Mouse (Mus musculus): ENCODE results near the gene Lama1. TPM values are rescaled to one million over a fixed set of nuclear protein-coding genes. Genes with fewer than 3 reads are reported as not detected.
"Not testable (repeated sequence)": the region's sequence is repeated elsewhere in the genome, so short reads cannot be mapped to it uniquely, and the experiment has no call there.

Gene Lama1
- total RNA-seq, 2 experiments from 2014 or later: 3.1 TPM

- DNase-seq (ENCODE audit: extremely low spot score in 1 of 2, low spot score in 1 of 2): no peak
These were observed 15.9 kb downstream of the Lama1 start for GRCm38 (mm10) chr17:67712929-67713328.

DNA sequence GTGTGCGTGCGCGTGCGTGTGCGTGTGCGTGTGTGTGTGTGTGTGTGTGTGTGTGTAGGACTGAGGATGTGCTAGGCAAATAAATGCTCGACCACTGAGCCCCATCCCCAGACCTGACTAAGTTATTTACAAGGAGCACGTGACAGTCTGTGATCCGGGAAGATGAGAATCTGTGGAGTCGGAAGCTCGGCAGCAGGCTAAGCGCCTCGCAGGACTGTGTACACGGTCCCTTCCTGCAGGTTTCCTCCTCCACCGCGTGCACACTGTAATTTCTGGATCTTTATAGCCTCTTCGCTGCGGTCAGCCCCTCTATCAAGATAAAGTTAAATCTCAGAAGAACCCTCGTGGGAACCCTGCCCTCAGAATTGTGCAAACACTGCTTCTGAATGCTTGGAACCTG lies 18.4 kb downstream of the Lama1 start:
- DNase-seq (ENCODE audit: extremely low spot score in 1 of 2, low spot score in 1 of 2): no peak

DNA sequence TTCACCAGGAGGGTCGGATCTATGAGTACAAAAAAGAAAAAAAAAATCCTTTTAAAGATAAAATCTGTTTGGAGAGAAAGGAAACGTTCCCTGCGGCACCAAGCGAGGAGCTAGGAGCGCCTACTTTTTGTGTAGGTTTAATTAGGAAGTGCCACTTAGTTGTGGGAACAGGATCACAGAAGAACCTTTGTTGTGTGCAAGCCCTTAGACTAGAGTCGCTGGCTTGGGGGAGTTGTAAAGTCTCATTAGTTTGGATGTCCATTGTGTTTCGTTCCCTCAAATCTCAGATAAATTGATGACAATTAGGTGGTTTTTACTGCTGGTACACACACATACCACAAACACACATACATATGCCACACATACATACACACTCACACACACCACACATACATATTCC lies 25.0 kb downstream of the Lama1 start:
- no peak for DNase-seq (ENCODE audit: extremely low spot score in 1 of 2, low spot score in 1 of 2)

GRCm38 (mm10) chr17:67722578-67722977 lies 25.5 kb downstream of the Lama1 start:
- DNase-seq (ENCODE audit: extremely low spot score in 1 of 2, low spot score in 1 of 2): no peak

GRCm38 (mm10) chr17:67723175-67724067 lies 26.4 kb downstream of the Lama1 start:
- DNase-seq (ENCODE audit: extremely low spot score in 1 of 2, low spot score in 1 of 2): no peak

GRCm38 (mm10) chr17:67726601-67727000 lies 29.5 kb downstream of the Lama1 start:
- no peak for DNase-seq (ENCODE audit: extremely low spot score in 1 of 2, low spot score in 1 of 2)

DNA sequence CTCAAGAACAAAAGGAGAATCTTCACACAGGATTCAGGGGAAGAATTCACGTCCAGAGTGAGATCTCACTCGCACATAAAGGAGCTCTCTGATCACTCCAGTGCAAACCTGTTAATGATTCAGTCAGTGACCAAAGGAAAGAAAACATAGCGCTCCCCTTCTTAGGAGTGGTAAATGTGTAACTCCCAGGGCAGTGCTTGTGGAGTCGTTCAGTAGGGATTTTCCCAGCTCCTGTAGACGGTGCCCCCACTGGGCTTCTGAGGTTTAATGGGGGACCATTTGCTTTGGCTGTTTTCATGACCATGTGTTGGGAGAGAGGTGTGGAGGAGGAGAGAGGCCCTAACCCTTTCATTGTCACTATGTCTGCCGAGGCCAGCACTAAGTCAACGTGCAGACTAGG lies 31.7 kb downstream of the Lama1 start:
- no peak for DNase-seq (ENCODE audit: extremely low spot score in 1 of 2, low spot score in 1 of 2)

DNA sequence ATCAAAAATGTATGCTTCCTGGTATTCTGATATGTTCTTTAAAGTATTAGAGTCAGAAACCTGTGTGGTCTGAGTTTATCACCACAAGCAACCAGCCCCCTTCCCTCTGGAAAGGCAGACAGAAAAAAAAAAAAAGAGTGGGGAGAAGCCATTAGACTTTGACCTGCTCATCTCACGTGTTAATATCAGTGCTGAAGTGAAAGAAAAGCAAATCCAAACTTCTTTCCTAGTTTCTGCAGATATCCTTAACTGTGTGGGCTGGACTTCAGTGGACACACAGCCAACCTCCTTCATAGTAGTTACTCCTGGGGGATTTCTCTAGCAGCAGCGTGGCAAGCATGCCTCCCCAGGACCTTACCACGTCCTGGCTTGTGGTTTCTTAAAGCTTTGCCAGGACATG lies 34.0 kb downstream of the Lama1 start:
- DNase-seq (ENCODE audit: extremely low spot score in 1 of 2, low spot score in 1 of 2): no peak

- DNase-seq (ENCODE audit: extremely low spot score in 1 of 2, low spot score in 1 of 2): no peak
These were observed 34.9 kb downstream of the Lama1 start for GRCm38 (mm10) chr17:67731964-67732363.

GRCm38 (mm10) chr17:67733516-67733915 lies 36.5 kb downstream of the Lama1 start:
- no peak for DNase-seq (ENCODE audit: extremely low spot score in 1 of 2, low spot score in 1 of 2)

DNA sequence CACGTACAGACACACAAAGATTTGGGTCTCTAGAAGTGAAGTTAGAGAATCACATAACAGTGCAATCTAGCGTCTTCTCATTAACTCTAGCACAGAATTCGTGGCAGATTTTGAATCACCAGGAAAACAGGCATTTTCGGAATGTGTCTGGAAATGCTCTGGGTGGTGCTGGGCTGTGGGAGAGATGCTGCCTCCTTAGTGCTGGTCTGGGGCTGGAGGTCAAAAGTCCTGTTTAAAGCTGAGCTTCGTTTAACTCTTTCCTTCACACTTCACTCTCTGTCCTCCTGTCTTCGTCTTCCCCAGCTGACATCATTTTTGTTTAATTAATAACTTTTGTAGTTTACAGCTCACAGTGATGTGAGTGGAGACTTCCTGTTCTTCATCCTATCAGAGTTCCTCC lies 38.7 kb downstream of the Lama1 start:
- DNase-seq (ENCODE audit: extremely low spot score in 1 of 2, low spot score in 1 of 2): no peak

- not testable (repeated sequence) for DNase-seq (ENCODE audit: extremely low spot score in 1 of 2, low spot score in 1 of 2)
These were observed 44.2 kb downstream of the Lama1 start for GRCm38 (mm10) chr17:67741229-67741628.

DNA sequence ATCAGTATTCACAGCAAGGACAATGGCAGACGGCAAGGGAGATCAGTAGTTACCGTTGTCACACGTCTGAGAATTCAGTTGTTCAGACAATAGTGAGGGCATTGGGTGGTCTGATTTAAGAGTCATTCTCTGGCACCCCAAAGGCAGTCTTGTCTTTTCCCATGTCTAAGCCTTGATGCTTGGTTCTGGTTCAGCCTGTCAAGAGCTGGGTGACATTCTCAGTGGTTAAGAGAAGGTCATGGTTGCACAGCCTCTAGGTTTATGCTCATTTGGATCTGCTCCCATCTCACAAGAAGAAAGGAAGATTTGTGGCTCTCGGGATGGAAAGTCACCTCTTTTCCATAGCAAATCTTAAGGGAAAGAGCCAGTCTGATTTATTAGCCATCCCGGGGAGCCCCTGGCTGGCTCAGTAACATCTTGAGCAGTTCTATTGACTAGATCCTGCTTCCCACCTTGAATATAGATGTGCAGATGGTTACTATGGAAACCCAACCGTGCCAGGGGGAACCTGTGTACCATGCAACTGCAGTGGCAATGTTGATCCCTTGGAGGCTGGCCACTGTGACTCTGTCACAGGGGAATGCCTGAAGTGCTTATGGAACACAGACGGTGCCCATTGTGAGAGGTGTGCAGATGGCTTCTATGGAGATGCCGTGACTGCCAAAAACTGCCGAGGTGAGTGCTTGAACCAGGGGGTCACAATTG lies 67.3 kb downstream of the Lama1 start:
- DNase-seq (ENCODE audit: extremely low spot score in 1 of 2, low spot score in 1 of 2): no peak

DNA sequence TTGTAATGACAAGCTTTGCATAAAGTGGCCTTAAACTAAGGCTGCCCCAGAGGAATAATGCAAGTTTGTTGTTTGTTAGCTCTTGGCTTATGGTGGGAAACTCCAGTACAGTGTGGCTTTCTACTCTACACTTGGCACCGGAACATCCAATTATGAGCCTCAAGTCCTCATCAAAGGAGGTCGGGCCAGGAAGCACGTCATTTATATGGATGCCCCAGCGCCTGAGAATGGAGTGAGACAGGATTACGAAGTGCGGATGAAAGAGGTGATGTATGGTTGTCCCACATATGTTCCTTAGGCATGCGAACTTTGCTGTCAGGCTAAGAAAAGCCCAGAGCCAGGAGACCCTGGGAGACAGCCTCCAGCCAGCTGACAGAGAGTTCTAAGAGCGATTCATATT lies 76.5 kb downstream of the Lama1 start:
- DNase-seq (ENCODE audit: extremely low spot score in 1 of 2, low spot score in 1 of 2): no peak

- peak; percentile 14 to 26 for DNase-seq (ENCODE audit: extremely low spot score in 1 of 2, low spot score in 1 of 2)
These were observed 79.7 kb downstream of the Lama1 start for GRCm38 (mm10) chr17:67776764-67777163.

GRCm38 (mm10) chr17:67779812-67780211 lies 82.8 kb downstream of the Lama1 start:
- peak in 1 of 2 experiments; percentile 24 for DNase-seq (ENCODE audit: extremely low spot score in 1 of 2, low spot score in 1 of 2)

GRCm38 (mm10) chr17:67791091-67791490 lies 94.0 kb downstream of the Lama1 start:
- DNase-seq (ENCODE audit: extremely low spot score in 1 of 2, low spot score in 1 of 2): no peak

DNA sequence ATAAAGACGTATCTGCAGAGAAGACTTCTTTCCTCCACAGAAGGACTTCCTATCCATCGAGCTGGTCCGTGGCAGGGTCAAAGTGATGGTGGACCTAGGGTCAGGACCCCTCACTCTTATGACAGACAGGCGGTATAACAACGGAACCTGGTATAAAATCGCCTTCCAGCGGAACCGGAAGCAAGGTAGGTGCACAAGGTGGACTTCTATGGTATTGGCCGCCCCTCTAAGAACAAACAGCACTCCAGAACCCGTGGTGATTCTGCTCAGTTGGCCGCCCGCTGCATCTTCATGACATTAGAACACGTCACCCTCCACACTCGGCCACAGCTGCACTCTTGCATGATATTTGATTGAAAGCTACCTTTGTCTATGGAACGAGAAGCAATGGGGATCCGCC lies 112.1 kb downstream of the Lama1 start:
- DNase-seq (ENCODE audit: extremely low spot score in 1 of 2, low spot score in 1 of 2): no peak

- no peak for DNase-seq (ENCODE audit: extremely low spot score in 1 of 2, low spot score in 1 of 2)
These were observed 116.6 kb downstream of the Lama1 start for GRCm38 (mm10) chr17:67813666-67814065.

DNA sequence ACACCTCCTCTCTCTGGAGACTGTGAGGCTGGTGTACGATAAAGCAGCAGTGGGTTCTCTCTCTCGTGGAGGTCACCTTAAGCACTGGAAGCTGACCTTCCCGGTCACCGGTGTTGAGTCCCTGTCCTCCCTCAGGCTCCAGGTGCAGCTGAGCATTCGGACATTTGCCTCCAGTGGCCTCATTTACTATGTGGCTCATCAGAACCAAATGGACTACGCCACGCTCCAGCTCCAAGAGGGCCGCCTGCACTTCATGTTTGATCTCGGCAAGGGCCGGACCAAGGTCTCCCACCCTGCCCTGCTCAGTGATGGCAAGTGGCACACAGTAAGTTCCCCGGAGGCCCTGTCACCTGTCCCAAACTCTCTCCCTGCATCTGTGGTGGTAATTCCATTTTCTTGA lies 118.7 kb downstream of the Lama1 start:
- DNase-seq (ENCODE audit: extremely low spot score in 1 of 2, low spot score in 1 of 2): no peak

GRCm38 (mm10) chr17:67816916-67817315 lies 119.9 kb downstream of the Lama1 start:
- no peak for DNase-seq (ENCODE audit: extremely low spot score in 1 of 2, low spot score in 1 of 2)

GRCm38 (mm10) chr17:67827431-67827830 lies 130.4 kb downstream of the Lama1 start:
- no peak for DNase-seq (ENCODE audit: extremely low spot score in 1 of 2, low spot score in 1 of 2)

Measured in layer of hippocampus, postnatal 25 days (tissue).